Comparison of ENCODE assay signal across 19 mouse cellular contexts in genomic region chr6:55410119-55410775, GRCm38 (mm10). TPM values are rescaled to one million over a fixed set of nuclear protein-coding genes. Genes with fewer than 3 reads are reported as not detected.
DNase-seq lines count a peak whose midpoint lies in the region; ATAC-seq and TF ChIP-seq lines count a peak whose summit lies in the region.
"Had no signal": no experiment of that assay in that cellular context is flagged by ENCODE, and none has a peak within 500 bp of the region (broad histone marks: within the 10 kb centered on the region; RNA-seq: fewer than 3 reads in every experiment).

No protein-coding gene starts in this region.

- no peak overlapping the region for H3K4me3 ChIP-seq in hindbrain, embryonic 12.5 days
- H3K4me3 ChIP-seq in hindbrain, embryonic 10.5 days = no peak overlapping the region
- no peak overlapping the region for H3K4me3 ChIP-seq in neural tube, embryonic 14.5 days (ENCODE audit: low read depth, low read length)
- no peak overlapping the region for H3K4me3 ChIP-seq in neural tube, embryonic 15.5 days (replicated peaks)
- H3K4me3 ChIP-seq in thymus, adult 2 months (ENCODE audit: control insufficient read depth, insufficient read depth, low read length) = no peak overlapping the region
- H3K4me3 ChIP-seq: limb, embryonic 12.5 days had no signal

- no peak for DNase-seq in hindbrain, embryonic 10.5 days (ENCODE audit: low spot score)
- peak; percentile 55 for DNase-seq in gastrocnemius, postnatal 25 days
- DNase-seq in layer of hippocampus, adult 11-12 months (ENCODE audit: low spot score) = no peak
- no peak for DNase-seq in thymus, adult 2 months
- DNase-seq: adrenal gland, postnatal 36 days; cerebellum, adult 11-12 months; layer of hippocampus, postnatal 36 days; lung, adult 2 months; thymus, adult 18-20 months had no signal

- no peak for TF ChIP-seq POLR2A in thymus, adult 2 months (IDR thresholded peaks at IDR 0.05; ENCODE audit: control insufficient read depth, extremely low read depth, insufficient read depth, low read length, poor library complexity)

- no peak overlapping the region for H3K4me2 ChIP-seq in hindbrain, embryonic 12.5 days (replicated peaks)
- no peak overlapping the region for H3K4me2 ChIP-seq in neural tube, embryonic 14.5 days (ENCODE audit: low read depth, low read length)
- H3K4me2 ChIP-seq in neural tube, embryonic 15.5 days = no peak overlapping the region
- H3K4me2 ChIP-seq: limb, embryonic 12.5 days had no signal

- no peak overlapping the region for H3K9ac ChIP-seq in hindbrain, embryonic 12.5 days
- H3K9ac ChIP-seq in neural tube, embryonic 14.5 days (replicated peaks; ENCODE audit: low read depth, low read length) = no peak overlapping the region
- no peak overlapping the region for H3K9ac ChIP-seq in neural tube, embryonic 15.5 days (replicated peaks)
- H3K9ac ChIP-seq: limb, embryonic 12.5 days had no signal

- no peaks in the 10 kb centered on the region for H3K36me3 ChIP-seq in hindbrain, embryonic 12.5 days
- H3K36me3 ChIP-seq in hindbrain, embryonic 10.5 days = no peaks in the 10 kb centered on the region
- no peaks in the 10 kb centered on the region for H3K36me3 ChIP-seq in neural tube, embryonic 14.5 days (ENCODE audit: control insufficient read depth, insufficient read depth, low read length)
- H3K36me3 ChIP-seq in neural tube, embryonic 15.5 days = no peaks in the 10 kb centered on the region
- no peaks in the 10 kb centered on the region for H3K36me3 ChIP-seq in thymus, adult 2 months (ENCODE audit: control insufficient read depth, insufficient read depth, low read length)
- H3K36me3 ChIP-seq: limb, embryonic 12.5 days had no signal

- peaks cover 3% of the 10 kb centered on the region; the same call in 1 of the 2 replicates for H3K27me3 ChIP-seq in hindbrain, embryonic 12.5 days
- no peaks in the 10 kb centered on the region for H3K27me3 ChIP-seq in hindbrain, embryonic 10.5 days (ENCODE audit: insufficient read depth, poor library complexity, severe bottlenecking)
- no peaks in the 10 kb centered on the region for H3K27me3 ChIP-seq in neural tube, embryonic 14.5 days (ENCODE audit: control insufficient read depth, insufficient read depth, low read length)
- H3K27me3 ChIP-seq in neural tube, embryonic 15.5 days (replicated peaks) = no peaks in the 10 kb centered on the region
- H3K27me3 ChIP-seq in thymus, adult 2 months (ENCODE audit: control insufficient read depth, insufficient read depth, low read length) = no peaks in the 10 kb centered on the region
- H3K27me3 ChIP-seq: limb, embryonic 12.5 days had no signal

- ATAC-seq in hindbrain, embryonic 12.5 days (ENCODE audit: low FRiP score) = peak; percentile 45; the same call in 1 of the 2 replicates
- no peak for ATAC-seq in neural tube, embryonic 14.5 days (ENCODE audit: low read depth)
- no peak for ATAC-seq in neural tube, embryonic 15.5 days (ENCODE audit: low FRiP score)
- ATAC-seq: activated CD4-positive, CD25-positive, alpha-beta regulatory T cell, adult 4 months had no signal

- 44% methylated on average over 7 of the region's 7 CpGs for WGBS in hindbrain, embryonic 12.5 days
- WGBS in hindbrain, embryonic 10.5 days = 58% methylated on average over 7 of the region's 7 CpGs
- WGBS in neural tube, embryonic 14.5 days = 32% methylated on average over 7 of the region's 7 CpGs
- 37% methylated on average over 7 of the region's 7 CpGs for WGBS in neural tube, embryonic 15.5 days
- whole genome bisulfite sequencing in thymus, adult 2 months = 35% methylated on average over 7 of the region's 7 CpGs

- H3K27ac ChIP-seq in hindbrain, embryonic 12.5 days = no peak overlapping the region
- no peak overlapping the region for H3K27ac ChIP-seq in hindbrain, embryonic 10.5 days
- 0 out of 2 replicates have a peak overlapping the region, but pooled peaks have one; percentile 7 for H3K27ac ChIP-seq in neural tube, embryonic 14.5 days (ENCODE audit: low read depth, low read length)
- no peak overlapping the region for H3K27ac ChIP-seq in neural tube, embryonic 15.5 days (replicated peaks)
- H3K27ac ChIP-seq in thymus, adult 2 months (ENCODE audit: control insufficient read depth, insufficient read depth, low read length) = no peak overlapping the region
- H3K27ac ChIP-seq: limb, embryonic 12.5 days had no signal

- TF ChIP-seq CTCF in thymus, adult 2 months (IDR thresholded peaks at IDR 0.05; ENCODE audit: borderline replicate concordance, control insufficient read depth, extremely low read depth, insufficient read depth, low read length, poor library complexity) = no peak

- H3K4me1 ChIP-seq in hindbrain, embryonic 12.5 days = peaks cover 6% of the 10 kb centered on the region; the same call in 1 of the 2 replicates
- H3K4me1 ChIP-seq in hindbrain, embryonic 10.5 days (replicated peaks) = peaks cover 14% of the 10 kb centered on the region; the same call in 1 of the 2 replicates
- no peaks in the 10 kb centered on the region for H3K4me1 ChIP-seq in neural tube, embryonic 14.5 days (ENCODE audit: control insufficient read depth, insufficient read depth, low read length)
- peaks cover 16% of the 10 kb centered on the region for H3K4me1 ChIP-seq in neural tube, embryonic 15.5 days
- H3K4me1 ChIP-seq in thymus, adult 2 months (replicated peaks; ENCODE audit: control insufficient read depth, insufficient read depth, low read length) = no peaks in the 10 kb centered on the region

- no peaks in the 10 kb centered on the region for H3K9me3 ChIP-seq in hindbrain, embryonic 12.5 days (replicated peaks)
- H3K9me3 ChIP-seq in hindbrain, embryonic 10.5 days = no peaks in the 10 kb centered on the region
- no peaks in the 10 kb centered on the region for H3K9me3 ChIP-seq in neural tube, embryonic 14.5 days (ENCODE audit: control insufficient read depth, low read length)
- H3K9me3 ChIP-seq in neural tube, embryonic 15.5 days (replicated peaks) = no peaks in the 10 kb centered on the region
- H3K9me3 ChIP-seq: limb, embryonic 12.5 days had no signal

RNA-seq across cellular contexts. Expression of gene Ghrhr, which starts 34.2 kb away (rescaled TPM):
- polyA plus RNA-seq in hindbrain, embryonic 12.5 days (2016; fragmentation: Nextera tagmentation; extraction: Ambion mirVana) = not detected in 2 replicates
- not detected in 2 replicates for polyA plus RNA-seq in hindbrain, embryonic 10.5 days (2016; fragmentation: Nextera tagmentation; extraction: Ambion mirVana)
- not detected in 2 replicates for polyA plus RNA-seq in neural tube, embryonic 14.5 days (2014; fragmentation: Nextera tagmentation; extraction: Ambion mirVana)
- polyA plus RNA-seq in neural tube, embryonic 15.5 days (2015; fragmentation: Nextera tagmentation; extraction: Ambion mirVana) = not detected in 2 replicates
- not detected for total RNA-seq in gastrocnemius, postnatal 25 days (2021)
- polyA plus RNA-seq in thymus, adult 2 months (2012; rRNA removed) = 0.32 and 0.74 TPM in 2 replicates
- total RNA-seq: adrenal gland, postnatal 36 days; common myeloid progenitor, adult 5-6 weeks; heart, adult 8-10 months; heart, postnatal 10 days; layer of hippocampus, postnatal 36 days; monocyte, adult 5-6 weeks had no signal
- polyA plus RNA-seq: activated CD4-positive, CD25-positive, alpha-beta regulatory T cell, adult 4 months; embryonic facial prominence, embryonic 14.5 days; limb, embryonic 12.5 days; lung, adult 2 months had no signal

RNA-seq across cellular contexts. Expression of gene Adcyap1r1, which starts 41.5 kb away (rescaled TPM):
- 36.6 and 44.5 TPM in 2 replicates for polyA plus RNA-seq in hindbrain, embryonic 12.5 days (2016; fragmentation: Nextera tagmentation; extraction: Ambion mirVana)
- polyA plus RNA-seq in hindbrain, embryonic 10.5 days (2016; fragmentation: Nextera tagmentation; extraction: Ambion mirVana) = 31.4 and 32.4 TPM in 2 replicates
- 70.7 and 79.3 TPM in 2 replicates for polyA plus RNA-seq in neural tube, embryonic 14.5 days (2014; fragmentation: Nextera tagmentation; extraction: Ambion mirVana)
- 51.1 and 55.5 TPM in 2 replicates for polyA plus RNA-seq in neural tube, embryonic 15.5 days (2015; fragmentation: Nextera tagmentation; extraction: Ambion mirVana)
- 1 to 10 TPM; 1.2 to 2.8 TPM for total RNA-seq in gastrocnemius, postnatal 25 days (2021)
- 1.1 and 1.8 TPM in 2 replicates for polyA plus RNA-seq in thymus, adult 2 months (2012; rRNA removed)
- total RNA-seq: common myeloid progenitor, adult 5-6 weeks; monocyte, adult 5-6 weeks had no signal
- polyA plus RNA-seq: activated CD4-positive, CD25-positive, alpha-beta regulatory T cell, adult 4 months had no signal

Comparison
In these comparisons a context has a peak if more than half of its experiments do, and no peak if none do; other contexts are left out.
1. RNA of gene Adcyap1r1, which starts 41.5 kb away (polyA plus RNA-seq): 70.7 to 79.3 TPM in neural tube, embryonic 14.5 days, 51.1 to 55.5 TPM in neural tube, embryonic 15.5 days, 36.6 to 44.5 TPM in hindbrain, embryonic 12.5 days and 31.4 to 32.4 TPM in hindbrain, embryonic 10.5 days; 1.1 to 1.8 TPM in thymus, adult 2 months; every median in the first group is over 10 times any median in the second.